Mouse (Mus musculus) cortical plate, adult 2 months (tissue): ENCODE results near the gene Arf6.

Experiments used
- CTCF ChIP-seq: fragments of 200-500 bp; IDR thresholded peaks from 2 replicates; pipeline ENCODE4 v1.5.1; 2011; ENCODE audit warnings: mild to moderate bottlenecking, control low read depth, low read length; ENCODE audit not compliant: insufficient read depth; ENCODE audit errors: extremely low read depth
- POLR2A ChIP-seq: fragments of 200-500 bp; IDR thresholded peaks from 2 replicates; pipeline ENCODE4 v1.6.1; 2011; ENCODE audit warnings: mild to moderate bottlenecking, low read length, control low read depth; ENCODE audit not compliant: insufficient read depth; ENCODE audit errors: extremely low read depth

DNA sequence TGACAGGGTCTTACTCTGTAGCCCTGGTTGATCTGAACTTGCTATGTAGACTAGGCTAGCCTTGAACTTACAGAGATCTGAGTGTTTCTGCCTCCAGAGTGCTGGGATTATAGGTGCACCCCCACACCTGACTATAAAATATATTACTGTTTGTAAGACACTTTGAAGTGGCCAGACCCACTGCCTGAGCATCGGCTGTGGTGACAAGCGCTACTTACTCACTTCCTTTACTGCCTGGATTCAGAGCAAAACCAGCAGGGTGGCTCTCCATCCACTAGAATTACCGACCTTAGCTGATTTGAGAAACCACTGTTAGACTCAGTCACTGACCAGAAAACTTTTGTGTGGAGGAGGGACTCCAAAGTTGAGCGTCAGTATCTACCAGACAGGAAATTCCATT is 40.0 kb downstream of the Arf6 start:
- TF ChIP-seq POLR2A = no peak
- no peak for TF ChIP-seq CTCF
